Mouse (Mus musculus): ENCODE measurements around the gene Gm9833. TPM values are rescaled to one million over a fixed set of nuclear protein-coding genes. Genes with fewer than 3 reads are reported as not detected.

The Gm9833 gene
- polyA plus RNA-seq, 2 experiments = 1.3 to 1.6 TPM

DNA sequence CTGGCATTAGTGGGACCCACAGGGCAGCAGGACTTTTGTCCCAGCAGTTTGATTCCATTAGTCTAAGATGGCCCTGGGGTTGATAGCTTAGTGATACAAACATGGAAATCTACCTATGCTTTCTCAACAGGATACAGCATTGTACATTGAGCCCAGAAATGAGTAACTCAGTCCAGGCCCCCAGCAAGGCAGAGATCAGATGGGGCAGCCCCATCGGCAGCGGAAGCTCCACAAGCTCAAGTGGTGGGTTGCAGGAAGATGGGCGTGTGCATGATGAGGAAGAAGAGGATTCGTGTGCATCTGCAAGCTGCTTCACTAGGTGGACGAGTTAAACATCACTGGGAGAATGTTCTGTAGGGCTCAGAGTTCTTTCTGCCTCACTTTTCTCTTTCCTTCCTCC is 11.8 kb downstream of the Gm9833 start:
- Histone ChIP-seq H3K36me3 (replicated peaks; ENCODE audit: control insufficient read depth, insufficient read depth, low read depth) (no peaks in the 10 kb centered on the region), H3K27me3 (ENCODE audit: control insufficient read depth, insufficient read depth, low read length) (no peaks in the 10 kb centered on the region), H3K4me1 (replicated peaks; ENCODE audit: control insufficient read depth in 2 of 2, insufficient read depth in 2 of 2, low read length in 1 of 2) (no peaks in the 10 kb centered on the region), H3K4me2 (ENCODE audit: low read depth) (no peak overlapping the region), H3K4me3 (ENCODE audit: insufficient read depth in 1 of 2, low read depth in 2 of 2, low read length in 2 of 2) (no peak overlapping the region), H3K9ac (replicated peaks) (no peak overlapping the region), H3K27ac (no peak overlapping the region), H3K9me3 (ENCODE audit: control insufficient read depth, low read length) (no peaks in the 10 kb centered on the region)
- ATAC-seq (ENCODE audit: insufficient read depth) (no peak), DNase-seq (ENCODE audit: low read depth in 3 of 3, low spot score in 3 of 3) (no peak)
- WGBS (ENCODE audit: insufficient replicate concordance) = 56% methylated on average over 5 of the region's 5 CpGs
- TF ChIP-seq EP300 (IDR thresholded peaks at IDR 0.05; ENCODE audit: low read depth) = no peak
- no peak for TF ChIP-seq CTCF (IDR thresholded peaks at IDR 0.05; ENCODE audit: low read depth)

GRCm38 (mm10) chr3:10111570-10111969 is 23.7 kb downstream of the Gm9833 start:
- Histone ChIP-seq H3K27ac (no peak overlapping the region), H3K4me3 (ENCODE audit: insufficient read depth in 1 of 2, low read depth in 2 of 2, low read length in 2 of 2) (no peak overlapping the region), H3K27me3 (ENCODE audit: control insufficient read depth, insufficient read depth, low read length) (no peaks in the 10 kb centered on the region), H3K9me3 (ENCODE audit: control insufficient read depth, low read length) (no peaks in the 10 kb centered on the region), H3K9ac (replicated peaks) (no peak overlapping the region), H3K4me1 (replicated peaks; ENCODE audit: control insufficient read depth in 2 of 2, insufficient read depth in 2 of 2, low read length in 1 of 2) (no peaks in the 10 kb centered on the region), H3K36me3 (replicated peaks; ENCODE audit: control insufficient read depth, insufficient read depth, low read depth) (no peaks in the 10 kb centered on the region), H3K4me2 (ENCODE audit: low read depth) (no peak overlapping the region)
- 51% methylated on average over 2 of the region's 2 CpGs for WGBS (ENCODE audit: insufficient replicate concordance)
- TF ChIP-seq EP300 (IDR thresholded peaks at IDR 0.05; ENCODE audit: low read depth) (no peak), CTCF (IDR thresholded peaks at IDR 0.05; ENCODE audit: low read depth) (no peak)
- ATAC-seq (ENCODE audit: insufficient read depth) = no peak
- no peak for DNase-seq (ENCODE audit: low read depth in 3 of 3, low spot score in 3 of 3)

DNA sequence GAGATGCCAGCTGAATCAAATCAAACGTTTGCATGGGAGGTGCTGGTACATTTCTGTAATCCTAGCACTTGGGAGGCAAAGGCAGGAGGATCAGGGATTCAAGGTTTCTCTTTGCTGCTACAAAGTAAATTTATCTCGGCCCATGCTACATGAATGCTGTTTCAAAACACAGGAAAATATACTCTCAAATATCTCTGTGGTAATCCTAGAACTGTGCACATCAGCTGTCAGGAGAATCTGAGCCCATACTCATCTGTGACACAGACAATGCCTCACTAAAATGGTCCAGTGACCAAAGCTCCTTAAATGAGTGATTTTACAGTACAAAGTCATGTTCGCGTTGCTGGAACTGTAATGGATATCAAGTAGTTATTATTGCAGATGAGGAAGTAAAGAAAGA is 24.3 kb downstream of the Gm9833 start:
- 61% methylated on average over 4 of the region's 4 CpGs for WGBS (ENCODE audit: insufficient replicate concordance)
- H3K4me3 ChIP-seq (ENCODE audit: insufficient read depth in 1 of 2, low read depth in 2 of 2, low read length in 2 of 2) = no peak overlapping the region
- no peak overlapping the region for H3K9ac ChIP-seq (replicated peaks)
- H3K36me3 ChIP-seq (replicated peaks; ENCODE audit: control insufficient read depth, insufficient read depth, low read depth) = no peaks in the 10 kb centered on the region
- H3K4me1 ChIP-seq (replicated peaks; ENCODE audit: control insufficient read depth in 2 of 2, insufficient read depth in 2 of 2, low read length in 1 of 2) = no peaks in the 10 kb centered on the region
- ATAC-seq (ENCODE audit: insufficient read depth) (no peak), DNase-seq (ENCODE audit: low read depth in 3 of 3, low spot score in 3 of 3) (no peak)
- H3K4me2 ChIP-seq (ENCODE audit: low read depth) = no peak overlapping the region
- H3K9me3 ChIP-seq (ENCODE audit: control insufficient read depth, low read length) = no peaks in the 10 kb centered on the region
- no peak for TF ChIP-seq CTCF (IDR thresholded peaks at IDR 0.05; ENCODE audit: low read depth)
- TF ChIP-seq EP300 (IDR thresholded peaks at IDR 0.05; ENCODE audit: low read depth) = no peak
- no peak overlapping the region for H3K27ac ChIP-seq
- H3K27me3 ChIP-seq (ENCODE audit: control insufficient read depth, insufficient read depth, low read length) = no peaks in the 10 kb centered on the region

- Histone ChIP-seq H3K9me3 (ENCODE audit: control insufficient read depth, low read length) (no peaks in the 10 kb centered on the region), H3K36me3 (replicated peaks; ENCODE audit: control insufficient read depth, insufficient read depth, low read depth) (no peaks in the 10 kb centered on the region), H3K4me1 (replicated peaks; ENCODE audit: control insufficient read depth in 2 of 2, insufficient read depth in 2 of 2, low read length in 1 of 2) (no peaks in the 10 kb centered on the region), H3K9ac (replicated peaks) (no peak overlapping the region), H3K4me3 (ENCODE audit: insufficient read depth in 1 of 2, low read depth in 2 of 2, low read length in 2 of 2) (no peak overlapping the region), H3K27ac (no peak overlapping the region), H3K4me2 (ENCODE audit: low read depth) (no peak overlapping the region), H3K27me3 (ENCODE audit: control insufficient read depth, insufficient read depth, low read length) (no peaks in the 10 kb centered on the region)
- DNase-seq (ENCODE audit: low read depth in 3 of 3, low spot score in 3 of 3) = no peak
- no peak for ATAC-seq (ENCODE audit: insufficient read depth)
- TF ChIP-seq CTCF (IDR thresholded peaks at IDR 0.05; ENCODE audit: low read depth) (no peak), EP300 (IDR thresholded peaks at IDR 0.05; ENCODE audit: low read depth) (no peak)
- 70% methylated on average over 2 of the region's 2 CpGs for WGBS (ENCODE audit: insufficient replicate concordance)
Measured at GRCm38 (mm10) chr3:10112660-10113059, 24.8 kb downstream of the Gm9833 start.

DNA sequence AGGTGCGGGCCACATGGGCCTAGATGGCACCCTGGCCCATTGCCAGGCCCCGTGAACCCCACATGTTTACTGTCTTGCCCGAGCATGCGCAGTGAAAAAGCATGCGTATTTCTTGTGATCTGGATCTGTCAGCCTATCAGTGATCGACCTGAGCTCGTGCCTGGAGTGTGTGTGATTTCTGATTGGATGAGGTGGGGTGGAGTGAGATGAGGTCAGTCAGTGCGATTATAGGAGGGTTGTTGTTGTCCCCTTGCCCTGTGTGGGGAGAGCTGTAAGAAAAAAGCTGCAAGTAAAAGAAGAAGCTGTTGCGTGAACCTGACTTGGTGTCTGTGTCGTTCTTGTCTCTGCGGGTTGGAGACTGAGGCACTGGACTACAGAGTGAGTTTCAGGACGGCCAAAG is 28.6 kb downstream of the Gm9833 start:
- no peaks in the 10 kb centered on the region for H3K36me3 ChIP-seq (replicated peaks; ENCODE audit: control insufficient read depth, insufficient read depth, low read depth)
- ATAC-seq (ENCODE audit: insufficient read depth) (no peak), DNase-seq (ENCODE audit: low read depth in 3 of 3, low spot score in 3 of 3) (no peak)
- H3K4me2 ChIP-seq (ENCODE audit: low read depth) = no peak overlapping the region
- 70% methylated on average over 12 of the region's 12 CpGs for WGBS (ENCODE audit: insufficient replicate concordance)
- TF ChIP-seq EP300 (IDR thresholded peaks at IDR 0.05; ENCODE audit: low read depth) (no peak), CTCF (IDR thresholded peaks at IDR 0.05; ENCODE audit: low read depth) (no peak)
- no peaks in the 10 kb centered on the region for H3K9me3 ChIP-seq (ENCODE audit: control insufficient read depth, low read length)
- no peaks in the 10 kb centered on the region for H3K27me3 ChIP-seq (ENCODE audit: control insufficient read depth, insufficient read depth, low read length)
- H3K9ac ChIP-seq (replicated peaks) = no peak overlapping the region
- H3K27ac ChIP-seq = no peak overlapping the region
- H3K4me1 ChIP-seq (replicated peaks; ENCODE audit: control insufficient read depth in 2 of 2, insufficient read depth in 2 of 2, low read length in 1 of 2) = no peaks in the 10 kb centered on the region
- H3K4me3 ChIP-seq (ENCODE audit: insufficient read depth in 1 of 2, low read depth in 2 of 2, low read length in 2 of 2) = no peak overlapping the region

Measured in liver, embryonic 14.5 days (tissue).